Mouse (Mus musculus) heart, embryonic 12.5 days (tissue): ENCODE results near the gene Fcgr3. TPM values are rescaled to one million over a fixed set of nuclear protein-coding genes. Genes with fewer than 3 reads are reported as not detected.
"Not testable (repeated sequence)": the region's sequence is repeated elsewhere in the genome, so short reads cannot be mapped to it uniquely, and the experiment has no call there.

ENCODE experiments used
- ATAC-seq: fragments of 200-750 bp; cut with Nextera tagmentation; 2 replicates; pipeline ENCODE4 v1.8.0; 2017; ENCODE audit warnings: moderate TSS enrichment, moderate library complexity; ENCODE audit not compliant: insufficient number of reproducible peaks, low FRiP score
- H3K27ac ChIP-seq: fragments of 300-500 bp; sonication (generic); 2 replicates; pipeline ENCODE4 v1.5.1; 2016; ENCODE audit warnings: mild to moderate bottlenecking, moderate library complexity; ENCODE audit not compliant: poor library complexity, severe bottlenecking
- H3K27me3 ChIP-seq: fragments of 300-500 bp; sonication (generic); replicated peaks from 2 replicates; pipeline ENCODE4 v1.6.1; 2016; ENCODE audit warnings: mild to moderate bottlenecking, moderate library complexity
- H3K36me3 ChIP-seq: fragments of 300-500 bp; sonication (generic); 2 replicates; pipeline ENCODE4 v1.6.1; 2016; ENCODE audit warnings: mild to moderate bottlenecking, moderate library complexity
- H3K4me1 ChIP-seq: fragments of 300-500 bp; sonication (generic); replicated peaks from 2 replicates; pipeline ENCODE4 v1.6.1; 2016; ENCODE audit warnings: mild to moderate bottlenecking
- H3K4me2 ChIP-seq: fragments of 300-500 bp; sonication (generic); 2 replicates; pipeline ENCODE4 v1.6.1; 2016; ENCODE audit warnings: mild to moderate bottlenecking, moderate library complexity
- H3K4me3 ChIP-seq: fragments of 300-500 bp; sonication (generic); 2 replicates; pipeline ENCODE4 v1.5.1; 2016; ENCODE audit warnings: mild to moderate bottlenecking
- H3K9ac ChIP-seq: fragments of 300-500 bp; sonication (generic); 2 replicates; pipeline ENCODE4 v1.6.1; 2016; ENCODE audit warnings: mild to moderate bottlenecking, moderate library complexity
- H3K9me3 ChIP-seq: fragments of 300-500 bp; sonication (generic); replicated peaks from 2 replicates; pipeline ENCODE4 v1.6.1; 2016; ENCODE audit warnings: mild to moderate bottlenecking, moderate library complexity
- WGBS: fragments of 180-500 bp; shearing (Covaris S2); methylation state at CpG from one replicate; pipeline ENCODE4 v1.1.7; 2016; 5-methylcytosine and 5-hydroxymethylcytosine counted together
- polyA plus RNA-seq: library from polyadenylated mRNA; unstranded; fragments of >200 nt; fragmentation: Nextera tagmentation; extraction: Ambion mirVana; gene quantifications from 2 replicates; pipeline ENCODE4 v1.2.1, GENCODE M21; 2016

Gene Fcgr3
- polyA plus RNA-seq, 1 experiment from 2014 or later: 3.8 TPM

- ATAC-seq: peak; percentile 87
- no peak overlapping the region for H3K27ac ChIP-seq
Observed at GRCm38 (mm10) chr1:171101733-171102546, 37.2 kb upstream of the Fcgr3 start.

DNA sequence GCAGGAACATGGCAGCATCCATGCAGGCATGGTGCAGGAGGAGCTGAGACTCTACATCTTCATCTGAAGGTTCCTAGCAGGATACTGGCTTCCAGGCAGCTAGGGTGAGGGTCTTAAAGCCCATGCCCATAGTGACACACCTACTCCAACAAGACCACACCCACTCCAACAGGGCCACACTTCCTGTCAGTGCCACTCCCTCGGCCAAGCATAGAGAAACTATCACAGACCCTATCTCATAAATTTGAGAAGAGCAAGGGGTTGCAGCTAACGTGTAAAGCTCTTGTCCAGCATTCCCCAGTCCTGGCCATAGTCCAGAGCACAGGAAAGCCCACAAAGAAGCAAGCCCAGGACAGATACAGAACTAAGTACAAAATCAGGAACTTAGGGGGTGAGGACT lies 36.3 kb upstream of the Fcgr3 start:
- H3K9me3 ChIP-seq: no peaks in the 10 kb centered on the region
- H3K4me1 ChIP-seq: peaks cover 17% of the 10 kb centered on the region
- H3K27ac ChIP-seq: no peak overlapping the region
- H3K36me3 ChIP-seq: no peaks in the 10 kb centered on the region
- H3K9ac ChIP-seq: no peak overlapping the region
- no peak overlapping the region for H3K4me3 ChIP-seq
- 0 out of 2 replicates have a peak overlapping the region, but pooled peaks have one; percentile 21 for H3K4me2 ChIP-seq
- H3K27me3 ChIP-seq: no peaks in the 10 kb centered on the region
- 43% methylated on average over 2 of the region's 2 CpGs for WGBS
- ATAC-seq: no peak

More at GRCm38 (mm10) chr1:171101733-171102546, 37.2 kb upstream of the Fcgr3 start:
- peak overlapping the region; percentile 80 for H3K9ac ChIP-seq
- peaks cover 7% of the 10 kb centered on the region for H3K4me1 ChIP-seq
- H3K27me3 ChIP-seq: no peaks in the 10 kb centered on the region
- peak overlapping the region; percentile 72 for H3K4me2 ChIP-seq
- no peaks in the 10 kb centered on the region for H3K9me3 ChIP-seq
- under 1% methylated on average over 40 of the region's 40 CpGs for WGBS
- no peaks in the 10 kb centered on the region for H3K36me3 ChIP-seq
- H3K4me3 ChIP-seq: peak overlapping the region; percentile 72

- Histone ChIP-seq H3K27ac (no peak overlapping the region), H3K36me3 (no peaks in the 10 kb centered on the region), H3K4me1 (peaks cover 19% of the 10 kb centered on the region), H3K4me2 (no peak overlapping the region), H3K9me3 (no peaks in the 10 kb centered on the region), H3K9ac (no peak overlapping the region), H3K27me3 (no peaks in the 10 kb centered on the region), H3K4me3 (no peak overlapping the region)
- WGBS: 25% methylated on average over 2 of the region's 2 CpGs
- no peak for ATAC-seq
Observed at GRCm38 (mm10) chr1:171097612-171098011, 32.9 kb upstream of the Fcgr3 start.

DNA sequence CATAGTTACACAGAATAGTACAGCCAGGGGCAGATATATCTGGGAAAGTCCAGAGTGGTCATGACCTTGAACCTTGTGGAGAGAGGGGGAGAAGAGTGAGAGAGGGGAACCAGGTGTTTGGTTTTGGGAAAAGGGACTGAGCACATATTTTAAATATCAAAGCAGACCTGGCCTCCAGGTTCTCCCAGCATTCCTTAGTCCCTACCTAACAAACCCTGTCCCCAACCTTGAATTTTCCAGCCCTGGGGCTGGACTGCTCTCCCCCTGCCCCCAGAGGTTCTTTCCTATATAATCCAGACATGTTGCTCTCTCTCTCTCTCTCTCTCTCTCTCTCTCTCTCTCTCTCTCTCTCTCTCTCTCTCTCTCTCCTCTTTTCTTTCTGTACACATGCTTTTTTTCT lies 32.4 kb upstream of the Fcgr3 start:
- no peak for ATAC-seq
- H3K27me3 ChIP-seq: no peaks in the 10 kb centered on the region
- no peaks in the 10 kb centered on the region for H3K9me3 ChIP-seq
- no peak overlapping the region for H3K4me2 ChIP-seq
- H3K4me3 ChIP-seq: no peak overlapping the region
- peaks cover 19% of the 10 kb centered on the region for H3K4me1 ChIP-seq
- no peak overlapping the region for H3K27ac ChIP-seq
- no peak overlapping the region for H3K9ac ChIP-seq
- no peaks in the 10 kb centered on the region for H3K36me3 ChIP-seq

- ATAC-seq: no peak
- Histone ChIP-seq H3K4me2 (peak overlapping the region; percentile 51), H3K4me3 (0 out of 2 replicates have a peak overlapping the region, but pooled peaks have one; percentile 8), H3K36me3 (no peaks in the 10 kb centered on the region), H3K9me3 (no peaks in the 10 kb centered on the region), H3K27ac (no peak overlapping the region), H3K27me3 (no peaks in the 10 kb centered on the region), H3K4me1 (peaks cover 19% of the 10 kb centered on the region), H3K9ac (no peak overlapping the region)
- WGBS: 23% methylated on average over 10 of the region's 10 CpGs
Observed at GRCm38 (mm10) chr1:171096110-171096964, 31.6 kb upstream of the Fcgr3 start.

DNA sequence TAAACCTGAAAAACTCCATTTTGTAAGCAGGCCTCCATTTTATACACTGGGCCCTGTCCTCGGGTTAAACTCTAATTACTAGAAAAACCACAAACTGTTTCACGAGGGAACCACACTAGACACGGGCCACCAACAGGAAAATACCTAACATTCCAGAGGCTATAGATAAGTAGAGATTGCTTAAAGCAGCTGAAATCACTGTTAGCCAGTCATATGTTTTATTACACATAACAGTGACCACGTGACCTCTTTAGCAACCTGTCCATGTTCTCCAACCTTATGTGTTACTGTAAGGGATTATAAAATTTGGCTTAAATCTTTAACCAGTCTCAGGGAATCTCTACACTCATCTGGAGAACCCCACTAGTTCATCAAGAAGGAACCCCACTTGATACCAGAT lies 29.7 kb upstream of the Fcgr3 start:
- H3K4me3 ChIP-seq: no peak overlapping the region

GRCm38 (mm10) chr1:171090761-171091160 lies 26.0 kb upstream of the Fcgr3 start:
- no peak overlapping the region for H3K4me2 ChIP-seq
- H3K36me3 ChIP-seq: no peaks in the 10 kb centered on the region
- no peak overlapping the region for H3K9ac ChIP-seq
- H3K9me3 ChIP-seq: no peaks in the 10 kb centered on the region
- H3K4me1 ChIP-seq: peaks cover 7% of the 10 kb centered on the region; the same call in 1 of the 2 replicates
- H3K27ac ChIP-seq: no peak overlapping the region
- 43% methylated on average over 2 of the region's 2 CpGs for WGBS
- peaks cover 15% of the 10 kb centered on the region for H3K27me3 ChIP-seq
- no peak for ATAC-seq
- H3K4me3 ChIP-seq: no peak overlapping the region

More for the DNA sequence above, 29.7 kb upstream of the Fcgr3 start:
- Histone ChIP-seq H3K9me3 (no peaks in the 10 kb centered on the region), H3K4me2 (no peak overlapping the region), H3K27me3 (no peaks in the 10 kb centered on the region; the same call in 1 of the 2 replicates), H3K27ac (no peak overlapping the region), H3K36me3 (no peaks in the 10 kb centered on the region), H3K9ac (no peak overlapping the region), H3K4me1 (peaks cover 19% of the 10 kb centered on the region)
- WGBS: 50% methylated on average over 4 of the region's 4 CpGs
- no peak for ATAC-seq

DNA sequence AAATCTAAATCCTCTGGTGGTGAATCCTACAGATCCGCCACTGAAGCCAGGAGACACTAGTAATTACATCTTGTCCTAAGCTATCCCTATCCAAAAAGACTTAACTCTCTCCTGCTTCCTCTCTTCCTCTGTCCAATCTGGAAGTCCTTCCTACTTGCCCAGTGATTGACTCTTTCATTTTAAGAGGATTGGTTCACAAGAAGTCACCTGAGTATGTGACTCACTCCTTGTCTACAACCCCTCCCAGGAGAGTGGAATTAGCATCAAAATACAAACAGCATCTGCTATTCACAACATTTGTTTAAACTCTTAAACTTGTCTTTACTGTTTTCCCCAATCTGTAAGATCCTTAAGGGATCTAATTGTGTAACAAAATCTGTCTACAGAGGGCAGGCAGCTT lies 25.2 kb upstream of the Fcgr3 start:
- 89% methylated on average over 1 of the region's 1 CpGs for WGBS

DNA sequence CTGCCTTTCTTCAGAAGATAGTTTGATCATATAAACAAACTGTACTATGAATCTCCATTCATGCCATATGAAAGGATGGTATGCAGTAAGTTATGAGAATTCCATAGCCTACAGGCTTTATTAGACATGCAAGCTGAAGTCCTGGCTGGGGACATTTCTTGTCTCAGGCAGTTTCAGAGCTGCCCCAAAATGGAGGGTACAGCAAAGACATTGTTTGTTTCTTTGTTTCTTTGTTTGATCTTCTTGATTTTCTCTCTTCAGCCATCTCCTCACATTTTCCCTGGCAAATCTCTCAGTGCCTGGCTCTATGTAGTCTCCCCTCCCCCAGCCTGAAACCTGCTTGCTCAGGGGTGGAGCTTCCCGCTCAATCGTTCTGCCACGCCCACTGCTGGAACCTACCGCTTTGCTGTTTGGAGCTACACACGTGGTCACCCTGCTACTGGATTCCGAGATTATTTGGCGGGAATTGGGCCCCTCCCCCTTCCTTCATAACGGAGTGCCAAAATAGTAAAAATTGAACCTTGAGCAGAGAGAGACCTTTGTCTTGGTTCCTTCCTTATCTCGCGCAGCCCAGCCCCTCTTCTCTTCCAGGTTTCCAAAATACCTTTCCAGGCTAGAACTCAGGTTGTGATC lies 23.6 kb upstream of the Fcgr3 start:
- H3K27ac ChIP-seq, ATAC-seq, H3K36me3 ChIP-seq, H3K9me3 ChIP-seq, H3K9ac ChIP-seq: not testable (repeated sequence)
- Histone ChIP-seq H3K4me1 (peaks cover 11% of the 10 kb centered on the region; the same call in 1 of the 2 replicates), H3K4me3 (0 out of 2 replicates have a peak overlapping the region, but pooled peaks have one; percentile 14), H3K4me2 (peak overlapping the region; percentile 55), H3K27me3 (peaks cover 21% of the 10 kb centered on the region)
- 5% methylated on average over 10 of the region's 10 CpGs for WGBS

More for the DNA sequence above, 25.2 kb upstream of the Fcgr3 start:
- no peak for ATAC-seq
- Histone ChIP-seq H3K27me3 (peaks cover 19% of the 10 kb centered on the region), H3K9me3 (no peaks in the 10 kb centered on the region), H3K4me1 (peaks cover 11% of the 10 kb centered on the region; the same call in 1 of the 2 replicates), H3K36me3 (no peaks in the 10 kb centered on the region), H3K27ac (no peak overlapping the region), H3K4me2 (no peak overlapping the region), H3K4me3 (no peak overlapping the region), H3K9ac (no peak overlapping the region)

- Histone ChIP-seq H3K4me3 (peak overlapping the region; percentile 56), H3K9me3 (no peaks in the 10 kb centered on the region), H3K4me2 (peak overlapping the region; percentile 83), H3K9ac (peak overlapping the region; percentile 55), H3K27me3 (peaks cover 29% of the 10 kb centered on the region), H3K36me3 (no peaks in the 10 kb centered on the region), H3K4me1 (peaks cover 11% of the 10 kb centered on the region; the same call in 1 of the 2 replicates), H3K27ac (no peak overlapping the region)
- no peak for ATAC-seq
- WGBS: under 1% methylated on average over 26 of the region's 26 CpGs
Observed at GRCm38 (mm10) chr1:171085718-171086117, 21.0 kb upstream of the Fcgr3 start.
